Mouse (Mus musculus) cerebellum, postnatal 10 days (tissue): Measurements from ENCODE around the gene Mcfd2.

Experiments used
- DNase-seq, 2 experiments: peaks; one replicate each; pipeline ENCODE4 v3.0.0; 2021; ENCODE audit warnings: mixed read lengths in 2 of 2

Mcfd2 gene

GRCm38 (mm10) chr17:87236725-87237650 is 28.7 kb downstream of the Mcfd2 start:
- DNase-seq: peak; percentile 43 to 45

- no peak for DNase-seq
These were observed 30.7 kb downstream of the Mcfd2 start for GRCm38 (mm10) chr17:87235019-87235418.

GRCm38 (mm10) chr17:87227878-87228277 is 37.9 kb downstream of the Mcfd2 start:
- no peak for DNase-seq

GRCm38 (mm10) chr17:87226079-87226640 is 39.6 kb downstream of the Mcfd2 start:
- no peak for DNase-seq

GRCm38 (mm10) chr17:87225384-87225783 is 40.4 kb downstream of the Mcfd2 start:
- no peak for DNase-seq

- DNase-seq: no peak
These were observed 41.3 kb downstream of the Mcfd2 start for GRCm38 (mm10) chr17:87224461-87224860.

GRCm38 (mm10) chr17:87219456-87219855 is 46.3 kb downstream of the Mcfd2 start:
- no peak for DNase-seq

GRCm38 (mm10) chr17:87214523-87214922 is 51.2 kb downstream of the Mcfd2 start:
- no peak for DNase-seq

GRCm38 (mm10) chr17:87210525-87210924 is 55.2 kb downstream of the Mcfd2 start:
- DNase-seq: no peak

GRCm38 (mm10) chr17:87206885-87207284 is 58.9 kb downstream of the Mcfd2 start:
- DNase-seq: no peak
